Mouse (Mus musculus) megakaryocyte-erythroid progenitor cell, adult 5-6 weeks (primary cell): ENCODE results near the gene Olfr364-ps1. TPM values are rescaled to one million over a fixed set of nuclear protein-coding genes. Genes with fewer than 3 reads are reported as not detected.

Experiments used
- ATAC-seq: replicated peaks from 2 replicates; pipeline ENCODE4 v1.8.0; 2016; ENCODE audit warnings: mild to moderate bottlenecking, inconsistent platforms; ENCODE audit not compliant: severe bottlenecking, poor library complexity, low FRiP score, low TSS enrichment
- total RNA-seq, 2 experiments: library from RNA; stranded (forward) in 1 of 2; stranded (reverse) in 1 of 2; fragments of 200-1000, 215-1000 nt in 1 of 2; fragments of >200 nt in 1 of 2; fragmentation: Nextera tagmentation in 1 of 2; gene quantifications; 2 replicates each; pipeline ENCODE4 v1.2.3; 2014 to 2017

Gene Olfr364-ps1
- total RNA-seq (2014; fragmentation: Nextera tagmentation): not detected in 2 replicates
- not detected in 2 replicates for total RNA-seq (2017)

DNA sequence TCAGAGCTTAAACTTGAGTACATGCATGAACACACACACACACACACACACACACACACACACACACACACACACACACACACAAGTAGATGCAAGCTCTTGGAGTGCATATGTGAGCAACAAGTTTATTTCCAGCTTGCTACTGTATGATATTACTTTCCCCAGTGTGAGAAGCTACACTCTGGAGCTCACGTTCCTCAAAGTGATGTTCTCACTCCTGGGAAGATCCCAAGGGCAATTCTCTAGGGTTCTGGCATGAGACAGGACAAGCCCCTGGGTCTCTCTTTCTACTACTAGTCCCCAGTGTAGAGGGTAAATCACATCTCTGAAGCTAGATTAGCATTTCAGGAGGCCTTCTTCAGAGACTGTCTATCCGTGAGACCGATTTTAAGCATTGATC lies at the start of gene Olfr364-ps1:
Gene Olfr364-ps1 (plus strand): TSS at position 301 of the 400 bp plus-strand sequence.
- ATAC-seq: no peak

GRCm38 (mm10) chr2:37117810-37118209 lies 21.3 kb upstream of the Olfr364-ps1 start, which contains the start of gene Olfr362:
Gene Olfr362, minus strand, starts transcription at chr2:37117910.
- ATAC-seq: no peak

- ATAC-seq: no peak
These were observed 48.8 kb downstream of the Olfr364-ps1 start, which contains the start of gene Olfr365 for GRCm38 (mm10) chr2:37187898-37188297. Gene Olfr365, plus strand, starts transcription at chr2:37188198.

Other genes with a start within 250 kb of the Olfr364-ps1 start
- not detected in 2 replicates for gene Olfr353, start 246.4 kb upstream of the Olfr364-ps1 start, total RNA-seq (2014; fragmentation: Nextera tagmentation)
- not detected in 2 replicates for gene Olfr353, start 246.4 kb upstream of the Olfr364-ps1 start, total RNA-seq (2017)
- gene Olfr354, start 233.6 kb upstream of the Olfr364-ps1 start, total RNA-seq (2014; fragmentation: Nextera tagmentation): not detected in 2 replicates
- not detected in 2 replicates for gene Olfr354, start 233.6 kb upstream of the Olfr364-ps1 start, total RNA-seq (2017)
- not detected in 2 replicates for gene Olfr355, start 210.4 kb upstream of the Olfr364-ps1 start, total RNA-seq (2014; fragmentation: Nextera tagmentation)
- gene Olfr355, start 210.4 kb upstream of the Olfr364-ps1 start, total RNA-seq (2017): not detected in 2 replicates
- gene Olfr356, start 202.2 kb upstream of the Olfr364-ps1 start, total RNA-seq (2014; fragmentation: Nextera tagmentation): not detected in 2 replicates
- not detected in 2 replicates for gene Olfr356, start 202.2 kb upstream of the Olfr364-ps1 start, total RNA-seq (2017)
- gene Olfr357, start 145.5 kb upstream of the Olfr364-ps1 start, total RNA-seq (2014; fragmentation: Nextera tagmentation): not detected in 2 replicates
- not detected in 2 replicates for gene Olfr357, start 145.5 kb upstream of the Olfr364-ps1 start, total RNA-seq (2017)
- not detected in 2 replicates for gene Olfr358, start 130.0 kb upstream of the Olfr364-ps1 start, total RNA-seq (2014; fragmentation: Nextera tagmentation)
- gene Olfr358, start 130.0 kb upstream of the Olfr364-ps1 start, total RNA-seq (2017): not detected in 2 replicates
- not detected in 2 replicates for gene Olfr360, start 73.6 kb upstream of the Olfr364-ps1 start, total RNA-seq (2014; fragmentation: Nextera tagmentation)
- not detected in 2 replicates for gene Olfr360, start 73.6 kb upstream of the Olfr364-ps1 start, total RNA-seq (2017)
- not detected in 2 replicates for gene Olfr361, start 50.0 kb upstream of the Olfr364-ps1 start, total RNA-seq (2014; fragmentation: Nextera tagmentation)
- not detected in 2 replicates for gene Olfr361, start 50.0 kb upstream of the Olfr364-ps1 start, total RNA-seq (2017)
- gene Olfr362, start 21.4 kb upstream of the Olfr364-ps1 start, total RNA-seq (2014; fragmentation: Nextera tagmentation): not detected in 2 replicates
- not detected in 2 replicates for gene Olfr362, start 21.4 kb upstream of the Olfr364-ps1 start, total RNA-seq (2017)
- not detected in 2 replicates for gene Olfr365, start 48.9 kb downstream of the Olfr364-ps1 start, total RNA-seq (2014; fragmentation: Nextera tagmentation)
- not detected in 2 replicates for gene Olfr365, start 48.9 kb downstream of the Olfr364-ps1 start, total RNA-seq (2017)
- gene Olfr366, start 72.3 kb downstream of the Olfr364-ps1 start, total RNA-seq (2014; fragmentation: Nextera tagmentation): not detected in 2 replicates
- not detected in 2 replicates for gene Olfr366, start 72.3 kb downstream of the Olfr364-ps1 start, total RNA-seq (2017)
- not detected in 2 replicates for gene Olfr368, start 187.2 kb downstream of the Olfr364-ps1 start, total RNA-seq (2014; fragmentation: Nextera tagmentation)
- gene Olfr368, start 187.2 kb downstream of the Olfr364-ps1 start, total RNA-seq (2017): not detected in 2 replicates
- gene Pdcl, start 220.0 kb downstream of the Olfr364-ps1 start, total RNA-seq (2014; fragmentation: Nextera tagmentation): 13.3 and 15.0 TPM in 2 replicates
- 104 and 106 TPM in 2 replicates for gene Pdcl, start 220.0 kb downstream of the Olfr364-ps1 start, total RNA-seq (2017)